Mouse (Mus musculus) heart, embryonic 12.5 days (tissue): ENCODE measurements around the gene Kcnk4. TPM values are rescaled to one million over a fixed set of nuclear protein-coding genes. Genes with fewer than 3 reads are reported as not detected.

ENCODE experiments used
- ATAC-seq: fragments of 200-750 bp; cut with Nextera tagmentation; 2 replicates; pipeline ENCODE4 v1.8.0; 2017; ENCODE audit warnings: moderate TSS enrichment, moderate library complexity; ENCODE audit not compliant: insufficient number of reproducible peaks, low FRiP score
- H3K27ac ChIP-seq: fragments of 300-500 bp; sonication (generic); 2 replicates; pipeline ENCODE4 v1.5.1; 2016; ENCODE audit warnings: mild to moderate bottlenecking, moderate library complexity; ENCODE audit not compliant: poor library complexity, severe bottlenecking
- H3K27me3 ChIP-seq: fragments of 300-500 bp; sonication (generic); replicated peaks from 2 replicates; pipeline ENCODE4 v1.6.1; 2016; ENCODE audit warnings: mild to moderate bottlenecking, moderate library complexity
- H3K36me3 ChIP-seq: fragments of 300-500 bp; sonication (generic); 2 replicates; pipeline ENCODE4 v1.6.1; 2016; ENCODE audit warnings: mild to moderate bottlenecking, moderate library complexity
- H3K4me1 ChIP-seq: fragments of 300-500 bp; sonication (generic); replicated peaks from 2 replicates; pipeline ENCODE4 v1.6.1; 2016; ENCODE audit warnings: mild to moderate bottlenecking
- H3K4me2 ChIP-seq: fragments of 300-500 bp; sonication (generic); 2 replicates; pipeline ENCODE4 v1.6.1; 2016; ENCODE audit warnings: mild to moderate bottlenecking, moderate library complexity
- H3K4me3 ChIP-seq: fragments of 300-500 bp; sonication (generic); 2 replicates; pipeline ENCODE4 v1.5.1; 2016; ENCODE audit warnings: mild to moderate bottlenecking
- H3K9ac ChIP-seq: fragments of 300-500 bp; sonication (generic); 2 replicates; pipeline ENCODE4 v1.6.1; 2016; ENCODE audit warnings: mild to moderate bottlenecking, moderate library complexity
- H3K9me3 ChIP-seq: fragments of 300-500 bp; sonication (generic); replicated peaks from 2 replicates; pipeline ENCODE4 v1.6.1; 2016; ENCODE audit warnings: mild to moderate bottlenecking, moderate library complexity
- WGBS: fragments of 180-500 bp; shearing (Covaris S2); methylation state at CpG from one replicate; pipeline ENCODE4 v1.1.7; 2016; 5-methylcytosine and 5-hydroxymethylcytosine counted together
- polyA plus RNA-seq: library from polyadenylated mRNA; unstranded; fragments of >200 nt; fragmentation: Nextera tagmentation; extraction: Ambion mirVana; gene quantifications from 2 replicates; pipeline ENCODE4 v1.2.1, GENCODE M21; 2016

The Kcnk4 gene
- 0.14 and 0.29 TPM in 2 replicates for polyA plus RNA-seq

DNA sequence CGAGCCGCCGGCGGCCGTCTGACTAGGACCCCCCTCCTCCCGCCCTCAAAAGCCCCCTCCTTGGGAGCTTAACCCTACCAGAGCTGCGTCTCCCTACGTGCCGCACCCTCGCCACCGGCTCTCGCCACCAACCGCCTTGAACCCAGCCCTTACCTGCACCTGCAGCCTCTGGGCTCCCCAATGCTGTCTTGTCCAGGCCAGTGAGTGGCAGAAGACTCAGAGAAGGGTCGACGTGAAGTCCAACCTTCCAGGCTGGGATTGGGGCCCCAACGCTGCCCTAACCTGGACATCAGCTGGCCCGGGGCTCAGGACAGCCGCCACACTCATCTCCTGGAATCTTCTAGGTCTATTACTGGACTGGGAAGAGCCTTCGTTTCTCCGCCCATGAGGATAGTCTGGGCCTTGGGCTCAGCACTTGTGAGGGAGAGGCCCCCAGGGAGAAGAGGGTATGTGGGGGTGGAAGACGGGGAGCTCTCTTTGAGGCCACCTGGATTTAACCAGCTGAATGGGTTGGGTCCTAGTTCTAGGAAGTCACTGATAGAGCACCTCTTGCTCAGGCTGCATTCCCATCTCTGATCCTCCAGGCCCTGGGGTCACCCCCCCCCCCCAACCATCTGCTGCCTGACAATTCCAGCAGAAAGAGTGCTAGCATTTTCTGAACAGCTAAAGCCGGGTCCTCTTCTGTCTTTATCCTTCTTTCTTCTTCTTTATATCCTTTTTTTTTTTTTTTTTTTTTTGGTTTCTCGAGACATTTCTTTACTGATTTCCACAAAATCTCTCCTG lies at the start of gene Kcnk4:
Gene Kcnk4, minus strand, starts transcription at position 321 of the 783 bp plus-strand sequence.
- H3K4me2 ChIP-seq, result peak within 1 kb of the TSS; percentile 83
- H3K9ac ChIP-seq, result peak within 1 kb of the TSS; percentile 53
- peak within 1 kb of the TSS; percentile 43 for H3K4me3 ChIP-seq
- H3K4me1 ChIP-seq, result peaks cover 14% of the 10 kb centered on the region
- peaks cover 74% of the 10 kb centered on the region for H3K27me3 ChIP-seq
- 0 out of 2 replicates have a peak, but pooled peaks cover 2% of the 10 kb centered on the region for H3K36me3 ChIP-seq
- no peaks in the 10 kb centered on the region for H3K9me3 ChIP-seq
- 12% methylated on average over 23 of the region's 23 CpGs for WGBS
- no peak for ATAC-seq
- no peak within 1 kb of the TSS for H3K27ac ChIP-seq

DNA sequence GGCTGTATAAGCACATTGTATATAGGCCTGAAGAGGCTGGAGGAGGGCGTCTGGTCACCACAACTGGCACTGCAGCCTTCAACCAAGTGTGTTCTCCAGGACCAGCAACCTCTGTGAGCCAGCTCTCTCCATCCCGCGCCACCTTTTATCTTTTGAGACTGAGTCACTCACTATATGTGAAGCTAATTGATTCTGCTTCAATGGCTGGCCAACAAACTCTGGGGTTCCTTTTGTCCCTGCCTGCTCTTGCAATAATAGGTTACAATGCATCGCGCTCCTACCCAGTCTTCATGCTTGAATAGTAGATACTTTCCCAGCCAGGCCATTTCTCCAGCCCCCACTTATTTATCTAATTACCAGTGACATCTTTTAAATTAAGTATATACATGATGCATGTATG lies 49.3 kb upstream of the Kcnk4 start:
- no peaks in the 10 kb centered on the region for H3K9me3 ChIP-seq
- peaks cover 40% of the 10 kb centered on the region for H3K4me1 ChIP-seq
- H3K4me3 ChIP-seq, result no peak overlapping the region
- H3K4me2 ChIP-seq, result no peak overlapping the region
- H3K27ac ChIP-seq, result no peak overlapping the region
- H3K36me3 ChIP-seq, result peaks cover 47% of the 10 kb centered on the region
- no peaks in the 10 kb centered on the region for H3K27me3 ChIP-seq
- H3K9ac ChIP-seq, result no peak overlapping the region
- 93% methylated on average over 5 of the region's 5 CpGs for WGBS
- ATAC-seq, result no peak

DNA sequence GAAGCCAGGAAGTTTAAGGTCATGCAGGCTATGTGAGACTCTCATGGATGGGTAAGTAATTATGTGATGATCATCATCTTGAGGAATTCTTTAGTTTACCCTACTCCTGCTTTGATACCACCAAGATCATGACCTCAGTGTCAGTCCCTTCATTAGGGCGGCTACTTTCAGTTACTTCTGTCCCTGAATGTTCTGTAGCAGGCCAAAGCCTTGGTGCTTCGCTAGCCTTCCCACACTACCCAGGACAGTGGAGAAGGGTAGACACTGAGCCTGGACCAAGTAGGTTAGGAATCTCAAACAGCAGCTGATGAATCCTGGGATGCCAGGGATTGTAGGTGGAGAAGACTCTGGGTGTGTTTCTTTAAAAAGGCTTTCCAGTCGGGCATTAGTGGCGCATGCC lies 47.1 kb upstream of the Kcnk4 start:
- 87% methylated on average over 4 of the region's 4 CpGs for WGBS
- no peak for ATAC-seq
- Histone ChIP-seq H3K4me3 (peak overlapping the region; percentile 69; the same call in 1 of the 2 replicates), H3K27ac (peak overlapping the region; percentile 95; the same call in 1 of the 2 replicates), H3K9me3 (no peaks in the 10 kb centered on the region), H3K4me2 (peak overlapping the region; percentile 83; the same call in 1 of the 2 replicates), H3K9ac (peak overlapping the region; percentile 78; the same call in 1 of the 2 replicates), H3K27me3 (no peaks in the 10 kb centered on the region), H3K4me1 (peaks cover 48% of the 10 kb centered on the region), H3K36me3 (peaks cover 67% of the 10 kb centered on the region)

DNA sequence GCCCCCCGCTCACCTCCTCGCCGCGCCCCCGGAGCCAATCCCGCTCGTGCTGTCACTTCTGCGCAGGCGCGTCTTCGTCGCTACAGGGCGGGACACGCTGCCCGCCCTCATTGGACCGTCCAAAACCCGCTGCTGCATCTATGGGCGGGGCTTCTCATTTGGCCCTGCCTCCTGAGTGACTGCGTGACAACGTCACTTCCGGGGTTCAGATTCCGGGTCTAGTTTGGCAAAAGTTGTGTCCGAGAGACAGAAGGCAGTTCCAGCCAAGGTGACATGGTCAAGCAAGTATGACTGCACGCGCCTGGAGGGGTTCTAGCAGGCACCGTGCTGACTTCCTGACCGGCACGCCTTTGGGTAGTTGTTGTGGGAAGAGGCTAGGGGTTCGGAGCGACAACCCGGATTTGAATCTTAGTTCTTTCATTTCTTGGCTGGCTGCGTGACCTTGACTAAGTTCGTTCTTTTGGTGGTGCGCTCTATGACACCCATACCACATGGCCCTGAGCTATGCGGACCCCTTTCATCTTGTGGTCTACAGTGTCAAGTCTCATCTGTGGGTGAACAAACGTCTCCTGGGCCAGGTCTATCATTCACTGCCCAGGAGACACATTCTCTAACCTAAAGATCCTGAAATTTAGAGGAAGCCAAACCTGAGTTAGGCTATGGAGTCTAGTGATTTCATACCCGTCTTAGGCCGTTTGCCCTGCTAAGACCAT lies 46.2 kb upstream of the Kcnk4 start, which contains the start of gene Fkbp2:
Gene Fkbp2, minus strand, starts transcription at position 121 of the 713 bp plus-strand sequence.
- Histone ChIP-seq H3K27ac (peak within 1 kb of the TSS; percentile 95), H3K4me1 (peaks cover 46% of the 10 kb centered on the region), H3K9me3 (no peaks in the 10 kb centered on the region), H3K36me3 (peaks cover 61% of the 10 kb centered on the region), H3K27me3 (no peaks in the 10 kb centered on the region), H3K9ac (peak within 1 kb of the TSS; percentile 87), H3K4me2 (peak within 1 kb of the TSS; percentile 83), H3K4me3 (peak within 1 kb of the TSS; percentile 69)
- ATAC-seq, result peak; percentile 92
- under 1% methylated on average over 38 of the region's 38 CpGs for WGBS

DNA sequence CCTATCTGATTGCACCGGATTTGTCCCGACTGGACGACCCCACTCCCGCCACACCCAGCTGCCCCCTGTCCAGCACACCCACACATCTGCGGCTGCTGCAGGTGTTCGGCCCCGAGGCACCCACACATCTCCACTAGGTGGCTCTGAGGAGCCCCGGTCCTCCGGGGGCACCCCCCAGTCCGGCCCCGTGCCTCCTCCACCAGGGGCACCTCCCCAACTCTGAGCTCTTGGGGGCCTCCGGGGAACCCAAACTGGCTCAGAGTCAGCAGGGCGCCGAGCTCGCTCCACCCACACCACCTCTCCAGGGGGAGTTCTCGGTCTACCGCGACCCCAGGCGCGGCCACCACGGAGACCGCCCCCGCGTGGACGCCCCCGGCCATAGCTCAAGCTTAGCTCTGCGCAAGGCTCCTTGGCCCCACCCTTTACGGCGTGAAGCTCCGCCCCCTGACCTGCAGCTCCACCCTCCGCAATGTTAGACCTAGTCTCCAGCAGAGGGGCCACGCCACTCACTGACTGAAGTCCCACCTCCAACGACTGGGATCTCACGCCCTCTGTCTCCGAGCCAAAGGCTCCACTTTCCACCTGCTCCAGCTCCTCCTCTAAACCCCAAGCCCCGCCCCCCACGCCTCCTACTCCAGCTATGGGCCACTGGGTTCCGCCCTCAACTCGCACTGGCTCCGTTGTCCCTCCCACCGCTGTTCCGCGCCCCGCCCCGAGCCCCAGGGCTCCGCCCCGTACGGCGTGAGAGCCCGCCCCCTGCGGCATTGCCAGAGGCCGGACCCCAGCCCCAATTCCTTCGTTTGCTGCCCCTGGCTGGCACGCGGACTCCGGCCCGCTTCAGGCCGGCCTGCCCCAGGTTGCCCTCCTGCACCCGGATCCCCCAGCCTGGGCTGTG lies 45.4 kb upstream of the Kcnk4 start:
- H3K9me3 ChIP-seq, result no peaks in the 10 kb centered on the region
- WGBS, result under 1% methylated on average over 58 of the region's 59 CpGs
- ATAC-seq, result peak; percentile 92
- peak overlapping the region; percentile 95 for H3K27ac ChIP-seq
- no peaks in the 10 kb centered on the region for H3K27me3 ChIP-seq
- H3K9ac ChIP-seq, result peak overlapping the region; percentile 87
- H3K4me1 ChIP-seq, result peaks cover 43% of the 10 kb centered on the region
- H3K36me3 ChIP-seq, result peaks cover 53% of the 10 kb centered on the region
- H3K4me3 ChIP-seq, result peak overlapping the region; percentile 69
- peak overlapping the region; percentile 83 for H3K4me2 ChIP-seq

DNA sequence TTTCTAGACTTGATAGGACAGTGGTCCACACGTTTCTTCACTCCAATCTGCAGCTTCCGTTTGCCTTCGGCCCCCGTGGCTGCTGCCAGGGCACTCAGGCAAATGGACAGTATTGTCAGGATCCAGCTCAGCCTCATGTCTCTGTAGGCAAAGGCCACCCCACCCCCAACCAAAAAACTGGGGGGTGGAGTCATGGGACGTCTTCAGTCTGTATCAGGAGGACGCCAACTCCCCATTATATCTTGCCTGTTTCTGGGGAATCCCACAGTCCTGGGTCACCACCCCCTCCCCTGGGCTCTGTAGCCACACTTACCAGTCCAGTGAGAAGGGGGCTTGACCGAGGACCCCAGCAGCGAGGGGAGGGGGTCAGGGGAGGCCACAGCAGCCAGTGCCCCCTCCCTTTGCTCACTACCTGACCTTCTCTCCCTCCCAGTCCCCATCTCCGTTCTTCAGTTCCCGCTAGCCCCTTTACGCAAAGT lies 44.7 kb upstream of the Kcnk4 start:
- peak overlapping the region; percentile 83 for H3K4me2 ChIP-seq
- H3K4me1 ChIP-seq, result peaks cover 44% of the 10 kb centered on the region
- H3K27me3 ChIP-seq, result no peaks in the 10 kb centered on the region
- H3K9ac ChIP-seq, result peak overlapping the region; percentile 82
- H3K36me3 ChIP-seq, result peaks cover 48% of the 10 kb centered on the region
- no peak for ATAC-seq
- WGBS, result 3% methylated on average over 11 of the region's 11 CpGs
- H3K9me3 ChIP-seq, result no peaks in the 10 kb centered on the region
- peak overlapping the region; percentile 95 for H3K27ac ChIP-seq
- H3K4me3 ChIP-seq, result peak overlapping the region; percentile 69

DNA sequence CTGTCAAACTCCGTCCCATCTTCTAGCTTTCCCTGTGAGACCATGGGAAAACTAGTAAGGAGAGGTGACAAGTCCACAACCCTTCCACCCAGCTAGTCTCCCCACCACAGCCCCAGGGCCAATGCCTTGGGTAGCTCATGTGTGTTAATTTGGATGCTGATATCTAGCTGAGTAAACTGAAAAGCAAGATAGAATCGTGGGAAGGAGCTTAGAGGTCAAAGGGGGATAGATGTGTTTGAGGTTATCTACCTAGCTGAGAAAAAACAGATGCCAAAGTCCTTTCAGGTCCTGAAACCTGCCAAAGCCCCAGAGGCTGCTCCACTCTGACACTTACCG lies 44.3 kb upstream of the Kcnk4 start:
- WGBS, result 28% methylated on average over 3 of the region's 3 CpGs
- Histone ChIP-seq H3K4me2 (peak overlapping the region; percentile 83), H3K27ac (peak overlapping the region; percentile 95; the same call in 1 of the 2 replicates), H3K4me1 (peaks cover 48% of the 10 kb centered on the region), H3K27me3 (no peaks in the 10 kb centered on the region), H3K9ac (peak overlapping the region; percentile 82), H3K36me3 (peaks cover 44% of the 10 kb centered on the region), H3K9me3 (no peaks in the 10 kb centered on the region), H3K4me3 (peak overlapping the region; percentile 69)
- ATAC-seq, result no peak

DNA sequence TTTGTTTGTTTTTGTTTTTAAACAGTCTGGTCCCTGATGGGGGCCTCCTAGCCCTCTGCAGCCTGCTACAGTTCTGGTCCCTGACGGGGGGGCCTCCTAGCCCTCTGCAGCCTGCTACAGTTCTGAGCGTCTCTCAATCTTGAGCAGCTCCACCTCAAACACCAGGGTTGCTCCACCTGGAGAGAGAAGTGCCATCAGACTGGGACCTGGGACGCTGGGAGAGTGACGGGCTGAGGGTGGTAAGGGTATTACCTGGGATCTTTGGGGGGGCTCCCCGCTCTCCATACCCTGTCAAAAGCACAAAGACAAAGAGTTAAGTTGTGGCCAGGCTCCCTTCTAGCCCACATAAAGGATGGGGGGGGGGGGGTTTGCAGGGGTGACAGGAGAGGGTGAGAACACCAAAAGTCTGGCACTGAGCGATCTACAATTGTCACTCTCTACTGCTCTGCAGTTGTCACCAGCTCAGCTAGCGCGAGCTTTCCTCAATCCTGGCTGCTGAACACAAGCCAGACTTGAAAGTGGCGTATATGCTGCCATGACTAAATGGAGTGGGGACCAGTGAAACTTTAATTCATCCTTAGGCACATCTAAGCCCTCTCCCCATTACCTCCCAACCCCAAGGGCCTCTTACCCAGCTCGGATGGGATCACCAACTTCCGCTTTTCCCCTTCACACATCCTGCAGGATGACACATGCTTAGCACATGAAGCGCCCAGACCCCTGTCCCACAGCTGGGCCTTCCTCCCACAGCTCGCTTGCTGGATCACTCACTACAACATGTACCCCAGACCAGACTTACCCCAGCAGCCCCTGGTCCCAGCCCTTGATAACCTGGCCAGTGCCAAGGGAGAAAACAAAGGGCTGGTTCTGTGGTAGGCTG lies 43.7 kb upstream of the Kcnk4 start:
- Histone ChIP-seq H3K4me1 (peaks cover 51% of the 10 kb centered on the region), H3K9ac (peak overlapping the region; percentile 82), H3K9me3 (no peaks in the 10 kb centered on the region), H3K4me3 (peak overlapping the region; percentile 4; the same call in 1 of the 2 replicates), H3K4me2 (peak overlapping the region; percentile 83), H3K27me3 (no peaks in the 10 kb centered on the region), H3K27ac (peak overlapping the region; percentile 25; the same call in 1 of the 2 replicates), H3K36me3 (peaks cover 38% of the 10 kb centered on the region)
- ATAC-seq, result no peak
- 74% methylated on average over 13 of the region's 13 CpGs for WGBS

DNA sequence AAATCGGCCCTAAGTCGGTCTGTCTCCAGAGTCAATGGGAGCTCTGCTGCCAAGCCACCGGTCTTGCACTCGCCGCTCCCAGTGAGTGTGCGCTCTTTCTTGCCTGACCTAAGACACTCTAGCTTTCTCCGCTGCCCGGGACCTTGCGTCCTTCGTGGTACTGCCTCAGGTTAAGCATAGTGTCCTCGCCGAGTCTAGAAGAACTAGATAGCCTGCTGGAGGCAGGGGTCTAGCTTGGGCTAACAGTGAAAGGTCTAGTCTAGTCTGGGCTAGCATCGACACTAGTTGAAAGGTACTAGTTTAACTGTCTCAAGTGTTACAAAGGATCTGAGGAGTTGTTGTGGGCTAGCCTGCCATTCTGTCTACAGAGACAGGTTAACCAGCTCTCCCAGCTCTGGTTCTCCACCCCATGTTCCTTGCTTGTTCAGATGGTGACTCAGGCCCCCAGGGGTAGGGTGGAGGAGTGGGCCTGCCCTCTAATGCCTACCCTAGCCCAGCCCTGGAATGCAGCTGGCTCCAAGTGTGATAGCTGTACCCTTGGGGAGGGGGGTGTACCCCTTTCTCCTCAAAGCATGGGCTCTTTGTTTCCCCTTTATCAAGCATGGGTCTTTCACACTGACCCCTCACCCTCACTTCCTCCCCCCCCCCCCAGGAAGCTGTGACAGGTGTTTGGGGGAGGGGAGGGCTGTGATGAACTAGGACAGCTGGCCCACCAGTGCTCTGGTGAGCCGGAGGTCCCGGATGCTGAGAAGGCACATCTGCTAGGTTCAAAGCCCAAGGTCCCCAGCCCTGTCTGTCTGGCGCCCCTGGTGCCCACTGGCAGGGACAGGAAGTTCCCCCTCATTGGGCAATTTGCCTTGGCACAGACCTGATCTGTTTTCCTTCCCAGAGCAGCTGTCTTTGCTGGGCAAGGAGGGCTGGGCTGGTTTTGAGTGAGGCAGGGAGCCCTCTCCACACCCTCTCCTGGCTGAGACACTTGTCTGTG lies 41.5 kb upstream of the Kcnk4 start, which contains the start of gene Plcb3:
Gene Plcb3, minus strand, starts transcription at position 934 of the 985 bp plus-strand sequence.
- Histone ChIP-seq H3K36me3 (peaks cover 24% of the 10 kb centered on the region), H3K4me1 (peaks cover 55% of the 10 kb centered on the region), H3K9ac (peak within 1 kb of the TSS; percentile 92), H3K4me3 (peak within 1 kb of the TSS; percentile 86), H3K4me2 (peak within 1 kb of the TSS; percentile 92), H3K27ac (peak within 1 kb of the TSS; percentile 94), H3K27me3 (no peaks in the 10 kb centered on the region), H3K9me3 (no peaks in the 10 kb centered on the region)
- under 1% methylated on average over 16 of the region's 16 CpGs for WGBS
- no peak for ATAC-seq
